Comparison of ENCODE assay signal across 9 mouse cellular contexts in genomic region chr12:3307587-3307986, GRCm38 (mm10). TPM values are rescaled to one million over a fixed set of nuclear protein-coding genes. Genes with fewer than 3 reads are reported as not detected.
A peak's percentile ranks its signal among the peaks of the same experiment; 100 is the strongest.
DNase-seq lines count a peak whose midpoint lies in the region; ATAC-seq and TF ChIP-seq lines count a peak whose summit lies in the region.
"Had no signal": no experiment of that assay in that cellular context is flagged by ENCODE, and none has a peak within 500 bp of the region (broad histone marks: within the 10 kb centered on the region; RNA-seq: fewer than 3 reads in every experiment).

No protein-coding gene starts in this region.

- H3K36me3 ChIP-seq in heart, embryonic 10.5 days: no peaks in the 10 kb centered on the region
- peaks cover 0 to 20% of the 10 kb centered on the region in 2 experiments for H3K36me3 ChIP-seq in CH12.LX (replicated peaks in 1 of 2; ENCODE audit: control insufficient read depth in 1 of 2, insufficient read depth in 1 of 2, low read length in 1 of 2)
- no peaks in the 10 kb centered on the region for H3K36me3 ChIP-seq in forebrain, postnatal 0 days (ENCODE audit: insufficient read depth)
- no peaks in the 10 kb centered on the region for H3K36me3 ChIP-seq in liver, embryonic 16.5 days (ENCODE audit: control insufficient read depth, insufficient read depth)

- TF ChIP-seq RAD21 in CH12.LX (IDR thresholded peaks at IDR 0.05; ENCODE audit: low read depth, low read length): no peak

- H3K4me3 ChIP-seq in heart, embryonic 10.5 days: peak overlapping the region; percentile 77
- peak overlapping the region; percentile 70 to 85 (median 84) for H3K4me3 ChIP-seq in CH12.LX (replicated peaks in 1 of 3; ENCODE audit: low read depth in 2 of 3, low read length in 2 of 3, poor library complexity in 1 of 3)
- peak overlapping the region; percentile 86 for H3K4me3 ChIP-seq in forebrain, postnatal 0 days (ENCODE audit: low read depth, low read length)
- H3K4me3 ChIP-seq in liver, embryonic 16.5 days (ENCODE audit: low read depth, low read length): peak overlapping the region; percentile 77

- H3K27ac ChIP-seq in heart, embryonic 10.5 days: no peak overlapping the region
- H3K27ac ChIP-seq in CH12.LX (ENCODE audit: insufficient read depth, low read depth): no peak overlapping the region
- no peak overlapping the region for H3K27ac ChIP-seq in forebrain, postnatal 0 days (ENCODE audit: low read depth, low read length)
- H3K27ac ChIP-seq in liver, embryonic 16.5 days (ENCODE audit: low read length): peak overlapping the region; percentile 38

- dilution Hi-C loops in CH12.LX (cut with MboI; ENCODE audit: extremely low pct_ligation_motif_present, extremely low pct_unique_long_range_greater_than_20kb, low sequenced_read_pairs): no loop called here

- DNase-seq in heart, embryonic 10.5 days (ENCODE audit: low spot score): no peak
- DNase-seq in heart, postnatal 4 days: no peak
- no peak for DNase-seq in CH12.LX (ENCODE audit: extremely low read depth)
- DNase-seq in forebrain, postnatal 0 days: no peak
- no peak for DNase-seq in spleen, postnatal 10 days (ENCODE audit: low spot score in 2 of 2)
- DNase-seq in embryo, embryonic 9.5 days (ENCODE audit: extremely low spot score): no peak
- DNase-seq: cerebellum, adult 9-11 months had no signal

- in situ Hi-C loops in CH12.LX (cut with MboI; ENCODE audit: low pct_ligation_motif_present, low pct_unique_long_range_greater_than_20kb, low sequenced_read_pairs): loop anchor here (5.0 kb wide), 1 partner anchor 70 kb away; no protein-coding TSS in a partner anchor

- H3K9me3 ChIP-seq in heart, embryonic 10.5 days: no peaks in the 10 kb centered on the region
- H3K9me3 ChIP-seq in CH12.LX (replicated peaks; ENCODE audit: low read length): no peaks in the 10 kb centered on the region
- H3K9me3 ChIP-seq in forebrain, postnatal 0 days (ENCODE audit: low read length): no peaks in the 10 kb centered on the region
- no peaks in the 10 kb centered on the region for H3K9me3 ChIP-seq in liver, embryonic 16.5 days (replicated peaks; ENCODE audit: control insufficient read depth, low read length)

- 40% methylated on average over 6 of the region's 6 CpGs for WGBS in heart, embryonic 10.5 days
- 43% methylated on average over 6 of the region's 6 CpGs for WGBS in forebrain, postnatal 0 days
- 6% methylated on average over 6 of the region's 6 CpGs for WGBS in liver, embryonic 16.5 days (ENCODE audit: insufficient replicate concordance)

- no peak for TF ChIP-seq CTCF in CH12.LX (conservative IDR thresholded peaks at IDR 0.05 in 1 of 2, IDR thresholded peaks at IDR 0.05 in 1 of 2; ENCODE audit: low read depth in 2 of 2, low read length in 2 of 2)
- TF ChIP-seq CTCF in forebrain, postnatal 0 days (IDR thresholded peaks at IDR 0.05; ENCODE audit: low read depth): no peak

- ATAC-seq in forebrain, postnatal 0 days: no peak
- ATAC-seq in liver, embryonic 16.5 days (ENCODE audit: low read depth): no peak
- ATAC-seq in cerebellum, adult (ENCODE audit: insufficient number of reproducible peaks, low FRiP score, low TSS enrichment): no peak

- H3K27me3 ChIP-seq in heart, embryonic 10.5 days (ENCODE audit: insufficient read depth, poor library complexity, severe bottlenecking): no peaks in the 10 kb centered on the region
- no peaks in the 10 kb centered on the region for H3K27me3 ChIP-seq in CH12.LX (replicated peaks)
- no peaks in the 10 kb centered on the region for H3K27me3 ChIP-seq in forebrain, postnatal 0 days (ENCODE audit: insufficient read depth, low read length)
- no peaks in the 10 kb centered on the region for H3K27me3 ChIP-seq in liver, embryonic 16.5 days (ENCODE audit: control insufficient read depth, insufficient read depth, low read depth, low read length)

- peak overlapping the region; percentile 82 for H3K4me2 ChIP-seq in CH12.LX (ENCODE audit: insufficient read depth, low read depth, poor library complexity, severe bottlenecking)
- H3K4me2 ChIP-seq in forebrain, postnatal 0 days (ENCODE audit: low read depth): peak overlapping the region; percentile 78
- peak overlapping the region; percentile 83 for H3K4me2 ChIP-seq in liver, embryonic 16.5 days (ENCODE audit: low read depth, low read length)

- 0 out of 2 replicates have a peak, but pooled peaks have one; percentile 11 for TF ChIP-seq EP300 in CH12.LX (IDR thresholded peaks at IDR 0.05; ENCODE audit: low read length)

- H3K9ac ChIP-seq in CH12.LX (ENCODE audit: insufficient read depth, low read depth): peak overlapping the region; percentile 71
- H3K9ac ChIP-seq in forebrain, postnatal 0 days: peak overlapping the region; percentile 86
- peak overlapping the region; percentile 83 for H3K9ac ChIP-seq in liver, embryonic 16.5 days (ENCODE audit: low read depth, low read length)

- TF ChIP-seq POLR2A in CH12.LX (IDR thresholded peaks at IDR 0.05; ENCODE audit: low read depth, low read length): no peak

- H3K79me2 ChIP-seq in CH12.LX (replicated peaks; ENCODE audit: control insufficient read depth, extremely low read depth, insufficient read depth, poor library complexity, severe bottlenecking): peaks cover 63% of the 10 kb centered on the region

- H3K4me1 ChIP-seq in heart, embryonic 10.5 days: peaks cover 11% of the 10 kb centered on the region
- peaks cover 0 to 39% of the 10 kb centered on the region in 2 experiments; a peak in 3 of 4 replicates for H3K4me1 ChIP-seq in CH12.LX (ENCODE audit: control insufficient read depth in 1 of 2, insufficient read depth in 2 of 2)
- H3K4me1 ChIP-seq in forebrain, postnatal 0 days (ENCODE audit: insufficient read depth): peaks cover 24% of the 10 kb centered on the region
- H3K4me1 ChIP-seq in liver, embryonic 16.5 days (ENCODE audit: control insufficient read depth, low read depth, low read length): peaks cover 23% of the 10 kb centered on the region

TF ChIP-seq in CH12.LX, 34 proteins besides CTCF, POLR2A, EP300 and RAD21:
- TF ChIP-seq ELF1 (IDR thresholded peaks at IDR 0.05; ENCODE audit: low read depth, low read length): no peak
- TF ChIP-seq ZNF384 (IDR thresholded peaks at IDR 0.05; ENCODE audit: low read depth, low read length): peak; percentile 52; the same call in 1 of the 2 replicates
- no peak for TF ChIP-seq TCF12 (IDR thresholded peaks at IDR 0.05; ENCODE audit: low read depth, low read length)
- no peak for TF ChIP-seq KAT2A (IDR thresholded peaks at IDR 0.05; ENCODE audit: insufficient replicate concordance, low read length)
- peak; percentile 56; the same call in 1 of the 2 replicates for TF ChIP-seq SIN3A (IDR thresholded peaks at IDR 0.05; ENCODE audit: low read length)
- TF ChIP-seq CHD1 (IDR thresholded peaks at IDR 0.05; ENCODE audit: low read depth, low read length): no peak
- no peak for TF ChIP-seq NRF1 (IDR thresholded peaks at IDR 0.05; ENCODE audit: low read depth, low read length)
- no peak for TF ChIP-seq GABPA (IDR thresholded peaks at IDR 0.05; ENCODE audit: insufficient replicate concordance, low read depth, low read length)
- TF ChIP-seq SMC3 (IDR thresholded peaks at IDR 0.05; ENCODE audit: low read depth, low read length): no peak
- peak; percentile 58; the same call in 1 of the 2 replicates for TF ChIP-seq MXI1 (IDR thresholded peaks at IDR 0.05; ENCODE audit: low read depth, low read length)
- no peak for TF ChIP-seq USF2 (conservative IDR thresholded peaks at IDR 0.05; ENCODE audit: low read depth, low read length)
- no peak for TF ChIP-seq JUND (conservative IDR thresholded peaks at IDR 0.05; ENCODE audit: low read depth, low read length)
- TF ChIP-seq MAX (IDR thresholded peaks at IDR 0.05; ENCODE audit: low read length): no peak

RNA-seq across cellular contexts. Expression of gene Rab10, which starts 2.2 kb away (rescaled TPM):
- polyA plus RNA-seq in heart, embryonic 10.5 days (2016; fragmentation: Nextera tagmentation; extraction: Ambion mirVana): 72.3 and 87.7 TPM in 2 replicates
- 100 to 1,000 TPM; 113 to 115 TPM for total RNA-seq in heart, postnatal 4 days (2021)
- total RNA-seq in CH12.LX (2012; rRNA removed) (60.1 and 68.2 TPM in 2 replicates), CH12.LX (2014; rRNA removed) (91.8 and 109 TPM in 2 replicates)
- 108 and 111 TPM in 2 replicates for polyA plus RNA-seq in CH12.LX (2012; ENCODE audit: insufficient read length, low read depth)
- 204 and 237 TPM in 2 replicates for total RNA-seq in forebrain, postnatal 0 days (2014; rRNA removed)
- 130 and 151 TPM in 2 replicates for polyA plus RNA-seq in forebrain, postnatal 0 days (2015; fragmentation: Nextera tagmentation; extraction: Ambion mirVana)
- polyA plus RNA-seq in liver, embryonic 16.5 days (2015; fragmentation: Nextera tagmentation; extraction: Ambion mirVana): 37.5 and 40.5 TPM in 2 replicates

RNA-seq across cellular contexts. Expression of gene Kif3c, which starts 57.3 kb away (rescaled TPM):
- 8.5 and 9.0 TPM in 2 replicates for polyA plus RNA-seq in heart, embryonic 10.5 days (2016; fragmentation: Nextera tagmentation; extraction: Ambion mirVana)
- 1 to 10 TPM; 5.2 to 5.7 TPM for total RNA-seq in heart, postnatal 4 days (2021)
- total RNA-seq in CH12.LX (2012; rRNA removed) (3.6 and 5.5 TPM in 2 replicates), CH12.LX (2014; rRNA removed) (2.8 and 3.5 TPM in 2 replicates)
- 5.7 and 5.9 TPM in 2 replicates for polyA plus RNA-seq in CH12.LX (2012; ENCODE audit: insufficient read length, low read depth)
- total RNA-seq in forebrain, postnatal 0 days (2014; rRNA removed): 154 and 160 TPM in 2 replicates
- 71.5 and 84.5 TPM in 2 replicates for polyA plus RNA-seq in forebrain, postnatal 0 days (2015; fragmentation: Nextera tagmentation; extraction: Ambion mirVana)
- 0.72 and 0.74 TPM in 2 replicates for polyA plus RNA-seq in liver, embryonic 16.5 days (2015; fragmentation: Nextera tagmentation; extraction: Ambion mirVana)
